Mouse (Mus musculus) thymus, adult 2 months (tissue): ENCODE measurements around the gene Trak1.

ENCODE experiments used
- CTCF ChIP-seq: fragments of 200-500 bp; IDR thresholded peaks from 2 replicates; pipeline ENCODE4 v1.5.1; 2012; ENCODE audit warnings: mild to moderate bottlenecking, control low read depth, low read length, moderate library complexity, borderline replicate concordance; ENCODE audit not compliant: control insufficient read depth, poor library complexity, insufficient read depth; ENCODE audit errors: extremely low read depth
- POLR2A ChIP-seq: fragments of 200-500 bp; IDR thresholded peaks from 2 replicates; pipeline ENCODE4 v1.6.1; 2012; ENCODE audit warnings: mild to moderate bottlenecking, low read length, control low read depth, moderate library complexity; ENCODE audit not compliant: control insufficient read depth, poor library complexity, insufficient read depth; ENCODE audit errors: extremely low read depth

DNA sequence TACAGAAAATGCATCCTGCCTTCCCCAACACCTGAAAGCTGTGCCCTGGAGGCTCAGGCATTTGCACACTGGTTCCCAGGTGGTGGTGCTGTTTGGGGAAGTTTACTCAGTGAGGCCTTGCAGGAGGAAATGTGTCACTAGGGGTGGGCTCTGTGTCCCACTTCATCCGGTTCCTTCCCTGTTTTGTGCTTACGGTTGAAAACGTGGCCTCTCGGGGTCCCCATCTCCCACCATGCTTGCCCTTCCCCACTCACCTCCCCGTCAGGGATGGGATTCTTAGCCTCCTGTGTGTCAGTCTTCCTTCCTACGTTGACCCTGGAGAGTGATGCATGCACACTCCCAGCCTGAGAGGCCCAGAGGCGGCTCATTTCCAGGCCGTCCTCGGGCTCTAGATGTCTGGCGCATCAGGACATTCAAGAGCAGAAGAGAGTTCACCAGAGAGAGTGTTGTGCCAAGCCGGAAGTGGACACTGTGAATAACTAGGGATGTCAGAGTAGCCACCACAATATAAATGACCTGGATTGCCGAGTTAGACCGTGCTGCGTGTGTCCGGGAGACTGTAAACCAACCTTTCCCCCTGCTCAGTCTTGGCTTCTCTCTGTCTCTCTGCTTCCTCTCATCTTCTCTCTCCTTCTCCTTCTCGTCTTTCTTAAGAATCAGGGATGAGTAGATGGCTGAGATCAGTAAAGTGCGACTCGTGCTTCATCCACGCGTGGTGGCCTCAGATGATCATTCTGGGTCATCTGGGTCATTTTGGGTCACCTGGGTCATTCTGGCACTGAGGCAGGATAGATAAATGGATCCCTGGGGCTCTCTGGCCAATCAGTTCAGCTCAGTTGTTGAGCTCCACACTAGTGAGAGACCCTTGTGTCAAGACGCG is 4.0 kb downstream of the Trak1 start:
- TF ChIP-seq CTCF = 0 out of 2 replicates have a peak, but pooled peaks have one; percentile 17
- no peak for TF ChIP-seq POLR2A
